Mouse (Mus musculus) intestine, embryonic 14.5 days (tissue): Measurements from ENCODE around the gene Gm21708. TPM values are rescaled to one million over a fixed set of nuclear protein-coding genes. Genes with fewer than 3 reads are reported as not detected.
"Not testable (repeated sequence)": the region's sequence is repeated elsewhere in the genome, so short reads cannot be mapped to it uniquely, and the experiment has no call there.

ENCODE experiments used
- ATAC-seq: fragments of 200-750 bp; cut with Nextera tagmentation; replicated peaks from 2 replicates; pipeline ENCODE4 v1.8.0; 2017; ENCODE audit warnings: low read depth, moderate number of reproducible peaks, moderate TSS enrichment, moderate library complexity; ENCODE audit not compliant: low FRiP score, low TSS enrichment
- DNase-seq: peaks from one replicate; pipeline ENCODE4 v3.0.0-alpha.2; 2018; ENCODE audit warnings: low spot score
- H3K27ac ChIP-seq: fragments of 300-500 bp; sonication (generic); 2 replicates; pipeline ENCODE4 v1.5.1; 2014; ENCODE audit warnings: low read depth, mild to moderate bottlenecking, control low read depth
- H3K27me3 ChIP-seq: fragments of 300-500 bp; sonication (generic); replicated peaks from 2 replicates; pipeline ENCODE4 v1.6.1; 2014; ENCODE audit warnings: low read length, control low read depth; ENCODE audit not compliant: control insufficient read depth, insufficient read depth
- H3K36me3 ChIP-seq: fragments of 300-500 bp; sonication (generic); 2 replicates; pipeline ENCODE4 v1.6.1; 2014; ENCODE audit warnings: low read length, control low read depth; ENCODE audit not compliant: control insufficient read depth, insufficient read depth
- H3K4me1 ChIP-seq: fragments of 300-500 bp; sonication (generic); replicated peaks from 2 replicates; pipeline ENCODE4 v1.6.1; 2014; ENCODE audit warnings: low read length, control low read depth, mixed read lengths; ENCODE audit not compliant: control insufficient read depth, insufficient read depth
- H3K4me2 ChIP-seq: fragments of 300-500 bp; sonication (generic); 2 replicates; pipeline ENCODE4 v1.6.1; 2014; ENCODE audit warnings: low read length
- H3K4me3 ChIP-seq: fragments of 300-500 bp; sonication (generic); 2 replicates; pipeline ENCODE4 v1.5.1; 2014; ENCODE audit warnings: low read depth, low read length, control low read depth, mixed read lengths
- H3K9ac ChIP-seq: fragments of 300-500 bp; sonication (generic); 2 replicates; pipeline ENCODE4 v1.6.1; 2014; ENCODE audit warnings: mild to moderate bottlenecking, low read length
- H3K9me3 ChIP-seq: fragments of 300-500 bp; sonication (generic); 2 replicates; pipeline ENCODE4 v1.6.1; 2016; ENCODE audit warnings: low read length, control low read depth; ENCODE audit not compliant: control insufficient read depth
- WGBS: fragments of 180-500 bp; shearing (Covaris S2); extraction: QIAGEN DNeasy Blood & Tissue Kit; methylation state at CpG from one replicate; pipeline ENCODE4 v1.1.7; 2014; 5-methylcytosine and 5-hydroxymethylcytosine counted together
- polyA plus RNA-seq: library from polyadenylated mRNA; unstranded; fragments of >200 nt; fragmentation: Nextera tagmentation; extraction: Ambion mirVana; gene quantifications from 2 replicates; pipeline ENCODE4 v1.2.1, GENCODE M21; 2014

Gene Gm21708
- polyA plus RNA-seq = not detected in 2 replicates

GRCm38 (mm10) chrY:3410067-3410466, at the start of gene Gm21708, which contains the start of gene Gm21704:
Gm21708 (minus strand) TSS chrY:3410167.
Gm21704 (minus strand) TSS chrY:3410167.
- not testable (repeated sequence) for H3K4me1 ChIP-seq, H3K27me3 ChIP-seq, H3K4me2 ChIP-seq, H3K9ac ChIP-seq, DNase-seq, H3K4me3 ChIP-seq, H3K36me3 ChIP-seq, H3K9me3 ChIP-seq, H3K27ac ChIP-seq, ATAC-seq
- WGBS = no CpG with 5 or more reads among the region's 9 CpGs

Other genes with a start within 250 kb of the Gm21708 start
- gene Gm21677, start 103.7 kb downstream of the Gm21708 start, polyA plus RNA-seq = not detected in 2 replicates
- not detected in 2 replicates for gene Gm21693, start 64.8 kb downstream of the Gm21708 start, polyA plus RNA-seq
- not detected in 2 replicates for gene Gm21704, start within 50 bp of the Gm21708 start, polyA plus RNA-seq